Mouse (Mus musculus) 3T3-L1 (cell line): ENCODE results near the gene Six1.

Source experiments
- DNase-seq: peaks from one replicate; pipeline ENCODE4 v3.0.0-alpha.2; 2015; ENCODE audit warnings: low read depth, low spot score

Six1 gene

DNA sequence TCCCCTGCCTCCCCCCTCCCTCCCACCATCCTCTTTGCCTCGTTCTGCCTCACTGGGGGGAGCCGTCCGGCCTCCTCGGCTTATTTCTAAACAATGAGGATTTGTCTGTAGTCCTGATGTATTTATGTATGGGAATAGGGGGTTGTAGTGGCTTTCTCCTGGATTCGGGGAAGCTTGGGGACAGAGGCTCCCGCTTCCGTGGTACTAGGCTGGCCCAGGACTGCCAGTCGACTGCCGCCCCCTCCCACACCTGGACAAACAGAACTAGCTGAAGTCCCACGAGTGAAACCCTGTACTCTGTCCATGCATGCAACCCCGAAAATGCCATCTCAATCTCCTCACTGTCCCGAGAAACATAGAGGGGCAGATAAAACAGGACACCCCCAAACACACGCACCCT is 3.4 kb downstream of the Six1 start:
- DNase-seq: no peak

DNA sequence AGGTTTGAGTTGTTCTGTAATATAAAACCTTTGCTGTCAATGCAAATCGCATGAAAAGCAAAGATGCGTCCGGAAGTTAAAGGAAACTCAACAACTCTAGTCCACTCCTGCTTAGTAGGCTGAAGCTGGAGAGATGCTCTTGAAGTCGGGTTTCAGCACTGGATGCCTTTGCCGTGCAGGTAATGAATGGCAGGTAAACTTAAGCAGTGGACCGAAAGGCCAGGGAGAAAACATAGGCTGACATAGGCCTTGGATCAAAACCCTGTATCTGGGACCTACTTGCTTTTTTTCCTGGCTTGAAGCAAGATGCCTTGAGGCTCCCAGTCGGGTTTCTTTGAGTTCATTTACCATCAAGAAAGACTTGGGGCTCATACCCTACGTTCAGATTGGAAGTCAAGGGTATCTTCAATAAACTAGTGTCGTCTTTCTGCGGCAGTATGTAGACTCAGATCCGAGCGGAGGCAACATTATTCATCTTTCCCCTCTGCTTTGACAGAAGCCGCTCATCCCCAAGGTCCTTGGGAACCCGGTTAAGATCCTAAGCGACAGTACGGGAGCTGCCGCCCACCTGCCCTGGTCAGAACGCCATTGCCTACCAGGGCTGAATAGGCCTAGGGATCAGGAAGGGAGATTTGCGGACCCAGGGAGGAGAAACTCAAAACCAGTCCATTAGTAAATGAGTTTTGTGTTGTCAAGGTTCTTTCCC is 4.0 kb downstream of the Six1 start:
- DNase-seq: no peak

DNA sequence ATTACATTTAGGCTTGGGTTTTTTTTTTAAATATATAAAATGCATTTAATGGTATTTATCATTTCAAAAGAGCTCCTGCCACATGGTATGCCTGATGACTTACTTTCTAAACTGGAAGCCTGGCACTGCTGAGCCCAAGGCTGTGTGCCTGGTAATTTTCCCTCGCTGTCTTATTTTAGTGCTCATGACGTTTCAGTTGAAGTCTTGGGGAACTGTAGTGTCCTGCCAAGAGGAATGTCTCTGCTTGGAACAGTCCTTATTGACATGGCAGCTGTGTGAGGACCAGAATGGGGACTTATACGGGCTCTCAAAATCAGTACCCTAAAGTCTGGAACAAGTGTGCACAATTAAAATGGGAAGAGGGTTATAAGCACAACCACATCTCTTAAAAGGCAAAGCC is 5.2 kb downstream of the Six1 start:
- DNase-seq: no peak

DNA sequence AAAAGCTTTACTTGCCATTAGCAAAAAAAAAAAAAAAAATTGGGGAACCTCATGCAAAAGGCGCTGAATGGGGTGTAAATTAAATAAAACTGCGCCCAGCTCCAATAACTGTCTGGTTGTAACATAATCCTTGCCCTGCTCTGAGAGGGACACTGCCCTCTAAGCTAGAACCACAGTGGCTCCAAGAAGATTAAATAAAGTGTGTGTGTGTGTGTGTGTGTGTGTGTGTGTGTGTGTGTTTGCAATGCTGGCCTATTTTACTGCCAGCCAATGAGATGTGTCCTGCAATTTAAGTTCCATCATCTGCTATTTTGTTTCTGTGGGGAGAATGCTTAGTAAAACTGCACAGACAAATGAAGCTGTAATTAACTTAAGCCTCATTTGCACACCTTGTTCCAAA is 6.1 kb downstream of the Six1 start:
- no peak for DNase-seq

DNA sequence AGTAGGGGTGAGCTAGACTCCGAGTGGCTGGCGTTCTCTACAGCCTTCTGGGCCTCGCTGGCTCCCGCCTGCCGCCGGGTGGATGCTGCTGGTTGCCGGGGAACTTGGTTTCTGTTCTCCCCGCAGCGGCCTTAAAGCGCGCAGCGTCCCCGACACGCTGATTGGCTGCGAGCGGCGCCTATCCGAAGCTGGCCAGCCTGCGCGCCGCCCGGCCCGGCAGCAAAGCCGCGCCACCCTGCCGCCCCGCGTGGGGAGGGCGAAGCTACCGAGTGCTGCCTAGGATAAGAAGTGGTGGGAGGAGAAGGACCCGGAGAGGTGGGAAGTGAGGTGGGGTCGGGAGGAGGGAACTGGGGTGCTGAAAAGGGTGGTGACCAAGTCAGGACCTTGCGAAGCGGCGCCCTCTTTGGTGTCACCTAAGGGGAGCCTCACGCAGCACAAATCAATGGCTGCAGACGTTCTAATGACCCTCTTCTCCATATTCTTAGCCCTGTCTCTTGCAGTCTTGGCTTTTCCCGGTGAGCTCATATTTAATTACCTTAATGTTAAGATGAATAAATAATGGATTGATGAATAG is 7.0 kb downstream of the Six1 start:
- DNase-seq: peak; percentile 84

DNA sequence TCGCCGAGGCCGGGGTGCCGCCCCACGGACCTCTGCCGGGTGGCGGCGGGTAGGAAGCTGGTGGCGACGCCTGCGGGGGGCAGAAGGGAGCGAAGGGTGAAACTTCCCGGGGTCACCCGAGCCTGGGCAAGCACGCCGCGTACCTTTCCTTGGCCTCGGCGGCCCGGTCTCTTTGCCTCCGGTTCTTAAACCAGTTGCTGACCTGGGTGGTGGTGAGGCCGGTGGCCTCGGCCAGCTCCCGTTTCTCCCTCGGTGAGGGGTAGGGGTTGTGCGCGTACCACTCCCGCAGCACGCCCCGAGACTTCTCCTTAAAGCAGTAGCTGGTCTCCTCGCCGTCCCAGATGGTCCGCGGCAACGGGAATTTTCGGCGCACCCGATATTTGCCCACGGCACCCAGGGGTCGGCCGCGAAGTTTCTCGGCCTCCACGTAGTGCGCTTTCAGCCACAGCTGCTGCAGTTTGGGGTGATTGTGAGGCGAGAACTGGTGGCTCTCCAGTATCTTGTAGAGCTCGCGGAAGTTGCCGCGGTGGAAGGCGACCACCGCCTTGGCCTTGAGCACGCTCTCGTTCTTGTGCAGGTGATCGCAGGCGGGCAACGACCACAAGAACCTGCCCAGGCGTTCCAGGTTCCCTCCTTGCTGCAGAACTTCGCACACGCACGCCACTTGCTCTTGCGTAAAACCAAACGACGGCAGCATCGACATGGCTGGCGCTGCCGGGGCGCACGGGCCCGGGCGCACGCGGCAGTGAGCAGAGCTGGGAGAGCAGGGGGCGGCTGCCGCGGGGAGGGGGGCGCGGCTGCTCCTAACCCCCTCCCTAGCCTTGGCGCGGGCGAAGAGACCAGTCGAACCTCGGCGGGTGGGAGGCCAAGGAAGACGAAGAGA is 7.7 kb downstream of the Six1 start:
- DNase-seq: peak; percentile 37

DNA sequence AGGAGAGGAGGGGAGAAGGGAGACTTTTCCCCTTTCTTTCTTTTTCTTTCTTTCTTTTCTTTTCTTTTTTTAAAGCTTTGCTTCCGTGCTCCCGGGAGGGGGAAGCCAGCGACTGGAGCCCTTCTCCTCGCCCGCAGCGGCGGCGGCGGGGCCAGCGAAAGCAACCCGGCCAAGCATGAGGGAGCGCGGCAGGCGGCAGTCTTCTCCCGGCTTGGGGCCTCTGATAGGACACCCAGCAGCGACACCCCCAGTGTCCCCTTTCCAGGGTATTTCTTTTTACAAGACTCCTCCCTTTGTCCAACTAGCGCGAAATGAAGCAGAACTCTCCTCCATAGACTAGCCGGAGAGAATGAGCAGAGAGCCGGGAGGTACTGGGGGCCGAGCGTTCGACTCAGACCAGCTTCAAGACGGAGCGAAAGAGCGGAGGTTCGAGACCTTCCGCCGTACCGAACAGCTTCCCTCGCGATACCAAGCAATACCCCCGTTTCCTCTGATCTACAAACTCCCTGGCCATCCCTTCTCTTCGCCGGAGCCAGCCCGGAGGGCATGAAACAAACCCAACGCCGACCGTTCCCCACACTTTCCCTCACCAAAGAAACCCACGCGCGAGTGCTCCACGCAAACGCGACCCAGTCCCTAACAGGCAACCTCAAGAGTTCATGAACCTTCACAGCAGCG is 8.5 kb downstream of the Six1 start:
- DNase-seq: peak; percentile 72

DNA sequence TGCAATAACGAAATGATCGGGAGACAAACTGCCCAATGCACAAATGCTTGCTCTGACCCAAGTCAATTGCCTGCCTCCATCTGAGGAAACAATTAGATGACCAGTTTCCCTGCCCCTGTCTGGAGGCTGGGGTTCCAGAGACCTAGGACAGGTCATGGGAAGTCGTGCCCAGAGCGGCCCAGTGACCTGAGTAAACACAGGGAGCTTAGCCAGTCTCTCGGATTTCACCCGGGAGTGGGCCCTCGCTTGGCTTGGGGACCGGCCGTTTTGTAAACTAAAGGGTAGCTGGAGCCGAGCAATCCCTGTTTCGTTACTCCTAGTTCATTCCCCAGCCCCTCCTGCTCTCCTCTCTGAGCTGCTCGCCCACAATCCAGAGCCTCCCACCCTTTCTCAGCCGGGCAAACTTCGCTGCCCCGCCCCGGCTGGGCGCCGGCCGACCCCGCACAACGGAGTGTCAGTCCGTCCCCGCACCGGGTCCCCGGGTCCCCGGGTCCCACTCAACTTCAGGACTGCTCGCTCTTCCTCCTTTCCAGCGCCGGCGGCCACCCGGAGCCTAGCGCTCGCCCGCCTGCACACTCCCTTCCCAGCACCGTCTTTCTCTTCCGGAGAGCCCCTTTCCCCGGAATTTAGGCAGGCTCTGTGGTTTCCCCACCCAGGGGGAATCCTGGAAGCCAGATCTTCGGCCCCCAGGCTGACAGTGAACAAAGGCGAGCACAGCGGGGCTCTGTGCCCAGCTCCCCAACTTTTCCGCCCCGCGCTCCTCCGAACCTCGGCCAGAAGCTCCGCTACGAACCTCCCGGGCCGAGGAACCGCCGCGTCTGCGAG is 9.3 kb downstream of the Six1 start:
- peak; percentile 47 for DNase-seq

DNA sequence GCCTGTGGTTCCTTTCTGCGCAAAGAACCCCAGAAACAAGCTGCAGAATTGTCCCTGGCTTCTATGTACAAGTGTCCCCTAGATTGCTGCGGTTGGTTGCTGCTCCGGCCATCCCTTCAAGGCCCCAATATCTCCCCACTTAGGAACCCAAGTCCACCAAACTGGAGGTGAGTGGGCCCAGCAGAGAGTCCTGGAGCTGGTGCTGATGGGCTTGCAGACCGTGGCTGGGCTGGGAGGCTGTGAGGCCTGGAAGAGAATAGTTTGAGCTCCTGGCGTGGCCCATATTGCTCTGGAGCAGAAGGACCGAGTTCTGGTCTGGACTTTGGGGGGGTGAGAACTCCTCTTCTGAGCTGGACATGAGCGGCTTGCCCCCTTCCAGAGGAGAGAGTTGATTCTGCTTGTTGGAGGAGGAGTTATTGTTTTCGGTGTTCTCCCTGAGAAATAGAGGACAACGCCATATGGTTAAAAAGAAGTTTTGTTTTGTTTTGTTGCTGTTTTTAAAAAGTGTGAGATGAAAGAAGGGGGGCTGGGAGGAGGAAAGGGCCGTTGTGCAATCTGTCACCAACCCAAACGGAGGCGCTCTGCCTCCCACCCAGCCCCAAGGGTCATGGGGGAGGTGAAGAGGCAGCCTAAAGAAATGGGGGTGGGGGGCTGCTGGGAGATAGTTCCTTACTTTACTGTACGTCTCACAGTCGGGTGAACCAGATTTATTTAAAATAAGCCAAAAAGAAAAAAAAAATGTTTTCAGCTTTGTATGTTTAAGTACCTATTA is 10.1 kb downstream of the Six1 start:
- DNase-seq: no peak

DNA sequence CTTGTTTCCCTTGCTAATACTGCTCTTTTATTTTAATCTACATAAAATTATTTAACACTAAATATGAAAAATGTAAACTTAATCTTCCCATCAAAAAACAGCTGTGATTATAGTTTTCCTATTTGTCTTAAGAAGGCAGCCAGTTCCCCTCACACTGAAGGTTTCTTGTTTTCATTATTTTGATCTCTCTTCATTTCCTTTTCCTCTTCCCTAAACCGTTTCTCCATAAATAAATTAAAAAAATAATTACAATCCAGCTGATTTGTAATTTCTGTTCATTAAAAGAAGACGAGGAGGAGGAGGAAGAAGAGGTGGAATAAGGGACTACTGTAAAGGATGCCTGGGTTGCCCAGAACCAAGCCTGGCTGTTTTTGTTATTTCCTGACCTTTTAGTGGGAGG is 10.8 kb downstream of the Six1 start:
- DNase-seq: no peak

DNA sequence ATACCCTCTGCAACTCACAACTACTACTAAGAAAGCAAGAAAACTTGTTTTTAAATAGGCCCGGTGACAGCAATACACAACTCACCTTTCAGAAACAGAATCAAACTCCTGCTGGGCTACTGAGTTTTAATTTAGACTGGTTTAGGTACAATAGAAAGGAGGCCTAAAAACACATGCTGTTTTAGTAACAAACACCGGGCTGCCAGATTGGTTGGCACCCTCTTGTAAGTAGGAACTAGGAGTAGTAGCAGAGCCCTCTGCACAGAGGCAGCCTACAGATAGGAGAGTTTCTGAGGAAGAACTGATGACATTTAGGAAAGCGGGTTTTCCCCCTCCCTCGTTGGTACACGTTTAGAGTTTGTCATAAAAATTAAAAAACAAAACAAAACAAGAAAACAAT is 11.3 kb downstream of the Six1 start:
- no peak for DNase-seq

DNA sequence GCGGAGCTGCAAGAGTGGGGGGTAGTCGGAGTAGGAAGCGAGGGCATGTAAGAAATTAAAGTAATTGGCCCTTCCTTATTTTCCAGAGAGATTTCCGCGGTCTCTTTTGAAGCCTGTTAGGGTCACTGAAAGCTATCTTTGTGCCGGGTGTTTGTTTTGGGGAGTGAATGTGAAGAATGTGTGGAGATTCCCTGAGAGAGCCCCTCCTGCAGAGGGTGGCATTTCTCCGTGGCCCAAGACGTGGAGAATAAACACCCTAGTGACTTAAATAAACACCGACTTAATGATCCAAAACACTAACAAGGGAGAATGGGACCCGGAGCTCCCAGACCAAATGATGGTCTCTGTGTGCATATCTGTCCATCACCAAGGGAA is 12.4 kb downstream of the Six1 start:
- no peak for DNase-seq

DNA sequence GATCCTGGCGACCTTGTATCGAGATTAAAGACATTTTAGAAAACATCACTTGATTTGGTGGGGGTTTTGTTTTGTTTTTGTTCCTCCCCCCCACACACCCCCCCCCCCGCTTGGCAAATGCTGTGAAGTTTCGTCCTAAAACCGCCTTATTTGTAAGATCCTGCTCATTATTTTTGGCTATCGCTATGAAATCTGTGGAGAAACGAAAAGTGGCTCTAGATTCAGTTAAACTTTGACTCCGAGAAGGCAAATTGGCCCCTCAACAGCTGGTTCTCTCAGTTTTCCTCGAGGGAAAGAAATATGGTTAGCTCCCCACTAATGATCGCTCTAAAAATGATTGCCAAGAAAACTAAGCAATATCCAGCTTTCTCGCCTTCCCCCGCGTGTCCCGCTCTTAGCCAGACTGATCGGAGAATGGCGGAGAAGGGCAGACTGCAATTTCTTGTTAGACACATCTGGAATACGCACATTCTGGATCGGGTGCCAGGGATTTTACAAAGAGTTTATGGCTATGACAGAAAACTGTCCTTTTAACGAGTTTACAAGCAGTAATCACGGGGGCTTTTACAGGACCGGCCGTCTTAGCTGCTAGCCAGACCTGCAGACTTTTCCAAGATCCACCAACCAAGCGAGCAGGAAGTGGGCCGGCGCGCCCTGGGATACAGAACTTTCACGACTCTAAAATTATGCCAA is 13.0 kb downstream of the Six1 start:
- no peak for DNase-seq

DNA sequence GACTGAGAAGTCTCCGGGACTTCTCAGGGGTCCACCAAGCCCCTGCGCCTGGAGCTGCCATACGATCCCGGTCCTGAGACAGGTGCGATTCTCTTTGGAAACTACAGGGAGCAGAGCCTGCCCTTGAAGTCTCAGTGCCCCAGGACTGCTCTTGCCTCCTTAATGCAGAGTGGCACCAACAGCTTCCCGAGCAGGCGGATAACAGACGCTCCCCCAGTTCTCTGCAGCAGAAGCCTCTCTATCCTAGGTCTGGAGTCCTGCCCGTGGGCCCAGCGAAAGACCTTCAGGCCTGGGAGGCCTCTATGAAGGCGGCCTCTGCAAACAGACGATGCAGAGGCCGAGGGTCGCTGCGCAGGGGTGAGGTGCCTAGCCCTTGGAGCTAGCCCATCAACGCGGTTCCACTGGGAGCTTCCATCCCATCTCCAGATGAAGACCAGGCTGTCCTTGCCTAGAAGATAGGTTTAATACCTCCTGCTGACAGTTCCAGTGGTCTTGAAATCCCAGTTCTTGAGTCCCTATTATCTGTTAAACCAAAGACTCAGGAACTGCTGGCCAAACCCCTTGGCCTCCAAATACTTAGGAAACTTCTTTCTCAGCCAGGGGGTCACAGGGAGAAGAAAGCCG is 13.6 kb downstream of the Six1 start:
- DNase-seq: no peak

DNA sequence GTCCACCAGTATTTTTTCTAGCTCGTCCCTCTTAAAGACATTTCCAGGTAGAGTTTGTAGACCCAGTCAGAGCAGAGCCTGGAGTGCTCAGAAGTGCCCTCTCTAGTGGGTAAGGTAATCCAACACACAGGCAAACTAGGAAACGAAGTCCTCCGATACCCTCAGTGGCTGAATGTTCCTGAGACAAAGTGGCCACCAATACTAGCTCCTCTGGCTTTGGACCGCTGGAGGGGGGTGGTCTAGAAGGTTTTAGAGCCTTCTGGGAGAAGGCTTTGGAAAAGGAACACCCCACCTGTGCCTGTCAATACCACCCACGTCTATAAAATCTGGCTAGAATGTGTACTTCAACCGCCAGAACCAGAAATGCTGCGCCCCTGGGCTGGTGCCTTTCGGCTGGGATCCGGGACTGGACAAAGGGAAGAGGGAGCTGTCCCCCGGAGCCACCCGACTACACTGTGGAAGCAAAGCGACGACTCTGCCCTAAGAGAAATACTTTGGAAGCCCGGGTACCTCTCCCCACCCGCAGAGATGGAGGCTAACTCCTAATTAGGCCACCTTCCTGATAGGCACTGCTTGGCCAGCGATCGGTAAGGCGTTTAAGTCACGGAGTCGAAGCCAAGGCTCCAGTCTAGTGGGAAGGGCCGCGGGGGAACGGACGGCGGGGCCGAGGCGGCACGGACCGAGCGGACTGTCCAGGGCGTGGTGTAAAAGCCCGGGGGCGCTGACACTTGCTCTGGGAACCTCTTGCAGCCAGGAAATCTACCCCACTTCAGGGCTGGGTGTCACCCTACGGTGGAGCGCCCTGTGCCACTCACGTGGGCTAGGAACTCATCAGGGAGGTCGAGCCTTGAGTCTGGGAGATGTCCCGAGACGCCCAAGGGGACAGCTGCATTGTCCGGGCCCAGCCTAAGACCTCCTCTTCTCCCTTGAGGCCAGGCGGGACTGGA is 14.4 kb downstream of the Six1 start:
- DNase-seq: no peak

DNA sequence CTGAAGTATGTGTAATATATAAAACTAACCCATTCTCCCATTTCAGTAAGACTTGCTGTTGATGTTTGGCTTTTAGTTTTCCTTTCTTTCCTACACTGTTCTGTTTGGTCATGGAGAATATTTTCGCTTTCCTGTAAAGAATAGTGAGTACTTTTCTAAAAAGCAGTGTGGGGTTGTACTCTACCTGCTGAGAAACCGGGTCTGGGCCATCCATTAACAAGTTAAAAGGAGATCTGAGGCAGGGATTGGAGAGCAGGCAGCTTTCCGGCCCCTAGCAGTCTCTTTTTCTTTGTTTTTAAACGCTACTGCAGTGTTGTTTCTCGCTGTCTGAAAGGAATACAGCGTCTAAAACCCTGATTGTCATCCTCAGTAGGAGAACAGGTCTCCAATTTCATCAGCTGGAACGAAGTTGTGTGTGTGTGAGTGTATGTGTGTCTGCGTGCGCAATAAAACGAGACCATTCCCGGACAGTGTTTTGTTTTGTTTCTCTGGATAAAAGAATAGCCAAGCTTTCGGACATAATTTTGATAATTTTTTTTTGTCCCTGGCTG is 15.2 kb downstream of the Six1 start:
- no peak for DNase-seq

DNA sequence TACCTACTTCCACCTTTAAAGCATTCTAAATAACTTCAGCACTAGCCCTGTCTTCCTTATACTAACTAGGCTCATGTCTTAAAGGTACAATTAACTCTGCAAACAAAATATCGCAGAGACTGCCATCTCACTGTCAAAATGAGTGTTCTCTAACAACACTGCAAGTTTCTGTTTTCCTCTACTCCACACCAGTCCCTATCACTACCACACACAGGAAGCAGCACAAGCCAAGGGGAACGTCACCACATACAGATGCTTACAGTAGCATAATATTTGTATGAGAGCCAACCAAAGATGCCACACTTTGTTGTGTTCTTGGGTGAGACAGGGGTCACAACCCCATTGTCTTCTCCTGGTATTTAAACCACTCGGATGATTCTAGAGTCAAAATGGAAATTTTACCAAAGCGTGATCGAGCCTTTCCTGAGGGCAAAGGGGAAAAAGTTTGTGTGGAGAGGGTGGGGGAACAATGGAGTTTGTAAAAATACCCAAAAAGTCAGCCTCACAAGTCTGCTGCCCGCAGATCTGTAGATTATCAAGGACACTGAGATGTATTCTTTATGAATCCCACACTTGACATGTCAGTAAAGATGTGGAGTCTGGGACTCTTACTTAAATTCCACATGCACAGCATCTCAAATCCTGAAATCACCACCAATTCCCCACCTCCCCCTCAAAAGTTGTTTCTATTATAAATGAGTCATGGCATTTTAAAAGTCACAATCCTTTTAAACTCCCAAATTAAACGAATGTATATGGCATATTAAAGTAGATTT is 16.1 kb downstream of the Six1 start:
- no peak for DNase-seq
